Mouse (Mus musculus): ENCODE measurements around the gene Taf1c.
A peak's percentile ranks its signal among the peaks of the same experiment; 100 is the strongest.

The Taf1c gene

GRCm38 (mm10) chr8:119604996-119605395 is at the start of gene Taf1c:
Gene Taf1c, minus strand, starts transcription at chr8:119605222.
- DNase-seq (ENCODE audit: low spot score in 2 of 2), result peak; percentile 86 to 92

GRCm38 (mm10) chr8:119651324-119651723 is 46.3 kb upstream of the Taf1c start:
- peak in 1 of 2 experiments; percentile 46 for DNase-seq (ENCODE audit: low spot score in 2 of 2)

GRCm38 (mm10) chr8:119646846-119647245 is 41.8 kb upstream of the Taf1c start:
- no peak for DNase-seq (ENCODE audit: low spot score in 2 of 2)

GRCm38 (mm10) chr8:119646197-119646596 is 41.2 kb upstream of the Taf1c start:
- no peak for DNase-seq (ENCODE audit: low spot score in 2 of 2)

- no peak for DNase-seq (ENCODE audit: low spot score in 2 of 2)
Measured at GRCm38 (mm10) chr8:119644981-119645597, 40.1 kb upstream of the Taf1c start.

- no peak for DNase-seq (ENCODE audit: low spot score in 2 of 2)
Measured at GRCm38 (mm10) chr8:119644429-119644960, 39.5 kb upstream of the Taf1c start.

GRCm38 (mm10) chr8:119642960-119643359 is 37.9 kb upstream of the Taf1c start:
- no peak for DNase-seq (ENCODE audit: low spot score in 2 of 2)

- DNase-seq (ENCODE audit: low spot score in 2 of 2), result no peak
Measured at GRCm38 (mm10) chr8:119641058-119641457, 36.0 kb upstream of the Taf1c start.

- no peak for DNase-seq (ENCODE audit: low spot score in 2 of 2)
Measured at GRCm38 (mm10) chr8:119639798-119640197, 34.8 kb upstream of the Taf1c start.

- DNase-seq (ENCODE audit: low spot score in 2 of 2), result no peak
Measured at GRCm38 (mm10) chr8:119638261-119638660, 33.2 kb upstream of the Taf1c start.

GRCm38 (mm10) chr8:119637381-119637780 is 32.4 kb upstream of the Taf1c start:
- no peak for DNase-seq (ENCODE audit: low spot score in 2 of 2)

GRCm38 (mm10) chr8:119636766-119637165 is 31.7 kb upstream of the Taf1c start:
- DNase-seq (ENCODE audit: low spot score in 2 of 2), result no peak

- no peak for DNase-seq (ENCODE audit: low spot score in 2 of 2)
Measured at GRCm38 (mm10) chr8:119635958-119636357, 30.9 kb upstream of the Taf1c start.

- DNase-seq (ENCODE audit: low spot score in 2 of 2), result no peak
Measured at GRCm38 (mm10) chr8:119635378-119635777, 30.4 kb upstream of the Taf1c start, which contains the start of gene Kcng4. Gene Kcng4, minus strand, starts transcription at chr8:119635680.

- no peak for DNase-seq (ENCODE audit: low spot score in 2 of 2)
Measured at GRCm38 (mm10) chr8:119634616-119635336, 29.8 kb upstream of the Taf1c start.

GRCm38 (mm10) chr8:119632909-119633308 is 27.9 kb upstream of the Taf1c start:
- DNase-seq (ENCODE audit: low spot score in 2 of 2), result no peak

GRCm38 (mm10) chr8:119632246-119632645 is 27.2 kb upstream of the Taf1c start:
- no peak for DNase-seq (ENCODE audit: low spot score in 2 of 2)

- DNase-seq (ENCODE audit: low spot score in 2 of 2), result no peak
Measured at GRCm38 (mm10) chr8:119630841-119631240, 25.8 kb upstream of the Taf1c start.

- no peak for DNase-seq (ENCODE audit: low spot score in 2 of 2)
Measured at GRCm38 (mm10) chr8:119627613-119628359, 22.8 kb upstream of the Taf1c start.

- DNase-seq (ENCODE audit: low spot score in 2 of 2), result no peak
Measured at GRCm38 (mm10) chr8:119627199-119627598, 22.2 kb upstream of the Taf1c start.

GRCm38 (mm10) chr8:119625788-119626187 is 20.8 kb upstream of the Taf1c start:
- DNase-seq (ENCODE audit: low spot score in 2 of 2), result no peak

GRCm38 (mm10) chr8:119624916-119625315 is 19.9 kb upstream of the Taf1c start:
- DNase-seq (ENCODE audit: low spot score in 2 of 2), result no peak

All from urinary bladder, postnatal 4 days (tissue).